Mouse (Mus musculus) CD8-positive naive resting alpha-beta T cell, adult 2 months (primary cell): ENCODE results near the gene Tnfrsf11a.

Experiments used
- DNase-seq, 2 experiments: peaks; one replicate each; pipeline ENCODE4 v3.0.0; 2022; ENCODE audit warnings: low read depth in 2 of 2, low spot score in 2 of 2

Gene Tnfrsf11a

DNA sequence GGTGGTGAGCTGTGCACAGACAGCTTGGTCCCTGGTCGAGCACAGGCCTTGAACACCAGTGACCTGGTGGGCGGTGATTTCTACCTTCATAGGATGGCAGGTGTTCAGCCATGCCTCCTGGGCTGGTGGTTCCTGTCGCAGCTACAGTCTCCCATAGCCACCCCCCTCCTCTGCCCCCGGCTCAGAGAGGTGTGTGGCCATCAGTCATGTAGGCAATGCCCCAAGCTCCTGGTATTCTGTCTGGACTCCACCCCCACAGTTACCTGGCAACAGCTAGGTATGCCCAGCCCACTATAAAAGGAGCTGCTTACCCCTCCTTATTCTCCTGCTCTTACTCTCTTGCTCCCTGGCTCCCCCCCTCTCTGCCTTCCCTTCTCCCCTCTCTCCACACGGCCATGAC is 105.8 kb downstream of the Tnfrsf11a start:
- DNase-seq, result no peak

DNA sequence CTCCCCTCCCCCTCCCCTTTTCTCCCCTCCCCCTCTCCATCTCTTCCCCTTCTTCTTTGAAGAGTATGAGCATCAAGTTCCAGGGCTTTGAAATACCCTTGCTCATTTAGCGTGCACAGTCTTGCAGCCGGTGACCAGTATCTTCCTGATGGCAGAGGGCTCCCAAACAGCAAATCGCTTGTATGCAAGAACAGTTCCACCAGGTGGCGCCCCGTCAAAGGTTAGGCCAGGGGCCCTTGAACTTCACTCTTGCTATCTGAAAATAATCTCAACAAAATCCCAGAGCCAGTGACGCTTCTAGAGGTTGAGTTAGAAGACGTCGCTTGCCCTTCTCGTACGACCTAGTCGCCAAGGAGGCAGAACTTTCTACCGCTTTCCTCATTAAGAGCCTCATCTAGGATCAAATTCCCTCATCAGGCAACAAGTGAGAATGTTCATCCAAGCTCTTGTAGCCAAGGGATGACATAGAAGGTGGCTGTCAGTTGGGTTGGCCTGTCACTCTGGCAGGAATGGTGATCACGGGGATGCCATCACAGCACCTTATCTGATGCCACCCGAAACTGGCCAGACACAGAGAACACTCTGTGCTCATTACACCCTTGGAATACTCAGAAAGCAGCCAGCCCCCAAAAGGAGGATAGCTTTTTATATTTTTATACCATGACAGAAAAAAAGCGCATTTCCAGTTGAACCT is 110.7 kb downstream of the Tnfrsf11a start:
- peak; percentile 74 to 81 for DNase-seq

- no peak for DNase-seq
Observed at GRCm38 (mm10) chr1:105895019-105895418, 114.5 kb downstream of the Tnfrsf11a start.
